Mouse (Mus musculus) gastrocnemius, adult 8-10 months (tissue): Measurements from ENCODE around the gene Repin1. TPM values are rescaled to one million over a fixed set of nuclear protein-coding genes. Genes with fewer than 3 reads are reported as not detected.

Experiments
- DNase-seq, 2 experiments: peaks; one replicate each; pipeline ENCODE4 v3.0.0; 2022; ENCODE audit warnings: low spot score in 2 of 2
- total RNA-seq, 4 experiments: library from RNA; stranded (reverse); gene quantifications; 2 replicates each; pipeline ENCODE4 v1.2.4; 2022

Repin1 gene
- total RNA-seq, 4 experiments from 2014 or later = 28.9 to 35.0 (median 33.6) TPM

DNA sequence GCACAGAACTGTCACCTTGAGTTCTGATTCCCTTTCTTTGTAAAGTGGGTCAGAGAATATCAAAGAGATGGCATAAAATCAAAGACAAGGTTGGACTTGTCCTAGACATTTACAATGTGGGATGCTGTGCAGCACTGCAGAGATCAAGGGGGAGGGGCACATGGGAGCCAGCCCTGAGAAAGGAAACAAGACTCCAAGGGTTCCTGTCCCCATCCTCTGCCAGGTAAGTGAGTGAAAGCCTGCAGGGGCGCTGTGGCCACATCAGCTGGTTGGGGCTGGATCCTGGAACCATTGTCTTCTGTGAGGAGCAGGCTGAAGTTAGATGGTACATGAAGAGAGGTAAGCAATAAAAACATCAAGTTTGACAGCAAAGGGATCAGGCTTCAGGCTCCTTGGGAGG, 29.8 kb downstream of the Repin1 start:
- no peak for DNase-seq

GRCm38 (mm10) chr6:48626464-48626863, 32.8 kb downstream of the Repin1 start, which contains the start of gene AI854703:
AI854703 (plus strand) TSS chr6:48626764.
- DNase-seq = no peak

- peak; percentile 28 to 56 for DNase-seq
These were observed 33.3 kb downstream of the Repin1 start for GRCm38 (mm10) chr6:48626984-48627383.

DNA sequence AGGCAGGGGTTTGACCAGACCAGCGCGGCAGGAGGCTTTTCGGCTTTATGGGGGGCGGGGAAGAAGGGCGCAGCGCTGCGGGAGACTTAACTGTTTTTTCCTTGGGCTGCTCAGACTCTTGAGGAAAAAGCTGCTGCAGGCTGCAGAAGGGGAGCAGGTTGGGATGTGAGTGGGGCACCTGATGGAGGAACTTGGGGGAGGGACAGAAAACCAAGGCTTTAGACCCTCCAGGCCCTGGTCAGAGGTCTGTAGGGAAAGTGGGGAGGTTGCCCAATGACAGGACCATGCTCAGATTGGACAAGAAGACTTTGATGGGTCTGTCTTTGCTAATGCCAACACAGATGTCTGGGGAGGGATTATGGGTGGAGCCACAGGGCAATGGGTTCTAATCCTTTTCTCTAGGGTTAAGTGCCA, 33.8 kb downstream of the Repin1 start:
- no peak for DNase-seq

DNA sequence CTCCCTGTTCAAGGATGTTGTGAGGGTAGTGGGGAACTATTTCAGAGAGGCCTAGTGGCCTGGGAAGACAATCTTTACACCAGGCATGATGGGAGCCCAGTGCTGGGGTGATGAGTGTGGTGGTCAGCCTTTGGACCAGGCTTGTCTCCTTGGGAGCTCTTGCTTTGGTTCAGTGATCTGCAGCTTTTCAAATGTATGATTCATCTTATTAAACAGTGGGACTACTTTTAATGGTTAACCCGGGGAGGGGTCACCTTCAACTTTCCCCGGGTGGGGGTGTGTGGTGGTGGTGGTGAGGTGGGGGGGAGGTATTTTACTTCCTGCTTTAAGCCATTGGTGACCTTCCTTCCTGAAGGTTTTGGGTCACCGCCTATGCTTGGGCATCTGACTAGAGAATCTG, 34.7 kb downstream of the Repin1 start:
- no peak for DNase-seq

GRCm38 (mm10) chr6:48628808-48629660, 35.4 kb downstream of the Repin1 start:
- no peak for DNase-seq

GRCm38 (mm10) chr6:48629661-48630034, 36.0 kb downstream of the Repin1 start:
- DNase-seq = no peak

GRCm38 (mm10) chr6:48630831-48631230, 37.1 kb downstream of the Repin1 start:
- DNase-seq = no peak

GRCm38 (mm10) chr6:48635105-48635504, 41.4 kb downstream of the Repin1 start:
- no peak for DNase-seq

GRCm38 (mm10) chr6:48636515-48636914, 42.8 kb downstream of the Repin1 start:
- DNase-seq = no peak

- DNase-seq = no peak
These were observed 44.3 kb downstream of the Repin1 start for GRCm38 (mm10) chr6:48637811-48638500.

- no peak for DNase-seq
These were observed 44.9 kb downstream of the Repin1 start for GRCm38 (mm10) chr6:48638553-48638952.

GRCm38 (mm10) chr6:48641391-48641790, 47.7 kb downstream of the Repin1 start:
- DNase-seq = no peak

DNA sequence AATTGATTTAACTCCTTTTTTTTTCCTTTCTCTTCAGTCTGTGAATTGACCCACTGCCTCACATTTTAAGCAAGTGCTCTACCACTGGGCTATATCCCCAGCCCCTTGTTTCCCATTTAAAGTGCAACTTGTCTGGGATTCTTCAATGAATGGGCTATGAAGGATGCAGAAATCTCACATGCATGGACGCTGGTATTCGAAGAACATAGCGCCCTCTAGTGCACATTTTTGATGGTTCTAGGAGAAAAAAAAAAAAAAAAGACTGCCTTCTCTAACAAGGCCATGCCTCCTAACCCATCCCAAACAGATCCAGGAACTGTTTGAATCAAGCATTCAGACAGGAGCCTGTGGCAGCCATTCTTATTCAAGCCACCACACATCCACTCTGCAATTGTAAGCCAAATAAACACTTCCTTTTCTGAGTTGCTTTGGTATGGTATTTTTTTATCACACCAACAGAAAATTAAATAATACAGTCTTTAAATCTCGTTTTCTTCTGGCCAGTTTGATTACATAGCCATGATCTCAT, 49.1 kb downstream of the Repin1 start:
- DNase-seq = no peak

DNA sequence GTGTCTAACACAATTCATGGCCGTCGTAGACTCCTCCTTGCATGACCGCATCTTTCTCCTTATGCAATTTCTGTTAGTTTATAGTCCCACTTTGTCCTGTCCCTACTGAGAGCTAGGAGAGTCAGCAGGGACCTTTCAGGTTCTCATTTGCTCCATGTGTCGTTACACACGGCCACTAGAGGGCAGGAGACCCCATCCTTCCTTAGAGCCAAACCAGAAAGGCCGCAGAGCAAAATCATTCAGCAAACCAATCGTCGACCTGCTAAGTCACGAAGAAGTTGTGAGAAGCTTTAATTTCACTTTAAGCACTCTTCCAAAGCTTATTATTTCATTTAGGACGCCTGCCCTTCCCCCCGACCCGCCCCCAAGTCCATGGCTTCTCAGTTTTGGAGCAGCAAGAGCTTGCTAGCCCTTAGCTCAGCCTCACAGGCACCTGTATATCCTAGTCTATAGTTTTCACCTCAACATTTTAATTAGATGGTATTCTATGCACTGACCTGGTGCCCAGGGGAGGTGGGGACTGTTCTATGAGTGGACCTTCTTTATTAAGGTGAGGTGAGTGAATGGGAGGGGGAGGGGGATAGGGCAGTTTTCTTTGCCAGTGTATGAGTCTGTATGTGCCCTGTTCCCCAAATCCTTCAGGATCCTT, 52.1 kb downstream of the Repin1 start:
- DNase-seq = peak; percentile 26 to 53

DNA sequence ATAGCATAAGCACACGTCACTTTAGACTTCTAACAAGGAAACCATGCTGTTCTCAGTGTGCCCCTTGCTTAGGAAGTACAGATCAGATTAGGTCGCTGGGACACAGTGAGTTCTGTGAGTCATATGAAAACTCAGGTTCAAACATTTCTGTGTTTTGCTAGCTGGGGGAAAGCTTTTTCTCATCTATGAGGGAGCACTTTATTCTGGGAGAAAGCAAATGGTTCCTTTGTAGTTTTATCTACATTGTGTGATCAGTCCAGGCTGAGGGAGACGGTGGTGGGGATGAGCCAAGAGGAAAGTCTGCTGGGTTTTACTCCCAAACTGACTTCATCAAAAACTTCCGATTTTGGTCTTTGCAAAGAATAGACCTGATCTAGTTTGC, 52.6 kb downstream of the Repin1 start:
- DNase-seq = no peak

DNA sequence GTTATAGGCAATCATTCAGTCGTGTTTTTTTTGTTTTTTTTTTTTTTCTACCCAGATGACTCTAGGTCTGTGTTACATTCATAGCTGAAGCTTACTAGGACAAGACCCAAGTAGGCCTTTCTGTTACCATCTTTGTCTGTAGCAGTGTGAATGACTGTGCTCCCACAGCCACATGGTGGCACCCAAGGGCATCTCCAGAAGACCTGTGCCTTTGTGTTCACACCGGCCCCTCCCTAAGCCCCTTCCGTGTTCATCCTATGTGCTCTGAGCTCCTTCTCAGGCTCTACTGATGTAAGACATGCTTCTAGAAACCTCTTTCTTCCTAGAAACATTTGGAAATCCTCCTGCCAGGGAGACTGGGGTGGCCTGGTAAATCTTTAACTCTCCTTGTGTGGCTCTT, 53.3 kb downstream of the Repin1 start, which contains the start of gene Gimap8:
TSS of gene Gimap8 (plus strand) at position 240 of the 400 bp plus-strand sequence.
- DNase-seq = peak in 1 of 2 experiments; percentile 2

DNA sequence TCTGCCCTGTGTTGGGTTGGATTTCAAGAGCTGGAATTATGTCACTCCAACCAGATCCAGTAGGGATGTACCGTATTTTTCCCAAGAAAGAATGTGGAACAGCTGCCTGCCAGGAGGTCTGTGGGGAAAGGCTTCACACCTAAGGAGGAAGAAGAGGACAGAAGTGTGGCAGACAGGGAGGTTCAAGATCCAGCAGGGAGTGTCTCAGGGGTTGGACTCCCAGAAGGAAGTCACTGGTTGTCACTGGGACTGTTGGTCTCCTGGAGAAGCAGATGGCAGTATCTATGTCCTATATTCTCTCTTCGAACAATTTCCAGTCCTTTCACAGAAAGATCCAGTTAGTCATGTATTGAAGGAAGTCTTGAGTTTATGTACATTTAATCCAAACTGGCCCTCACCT, 53.9 kb downstream of the Repin1 start:
- DNase-seq = peak in 1 of 2 experiments; percentile 0
